Comparison of ENCODE assay signal across 15 mouse cellular contexts in the genomic region with DNA sequence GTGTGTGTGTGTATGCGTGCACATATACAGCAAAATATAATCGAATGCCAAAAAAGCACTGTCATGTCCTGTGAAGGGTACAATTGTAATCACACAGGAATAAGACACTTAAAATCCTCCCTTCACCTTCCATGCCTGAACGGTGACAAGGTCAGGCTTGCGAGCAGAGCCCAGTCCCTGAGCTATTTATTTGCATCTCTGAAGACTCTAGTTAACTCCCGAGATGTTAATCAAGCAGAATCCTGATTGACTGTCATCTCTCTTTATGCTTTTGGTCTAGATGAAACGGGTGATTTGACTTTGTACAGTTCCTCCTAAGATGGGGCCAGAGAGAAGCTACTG. TPM values are rescaled to one million over a fixed set of nuclear protein-coding genes. Genes with fewer than 3 reads are reported as not detected.
DNase-seq lines count a peak whose midpoint lies in the region; ATAC-seq and TF ChIP-seq lines count a peak whose summit lies in the region.
"Had no signal": no experiment of that assay in that cellular context is flagged by ENCODE, and none has a peak within 500 bp of the region (broad histone marks: within the 10 kb centered on the region; RNA-seq: fewer than 3 reads in every experiment).

No protein-coding gene starts in this region.

- no peak overlapping the region for H3K4me2 ChIP-seq in forebrain, embryonic 14.5 days (ENCODE audit: low read length)
- no peak overlapping the region for H3K4me2 ChIP-seq in forebrain, embryonic 16.5 days (ENCODE audit: low read length)
- 0 out of 2 replicates have a peak overlapping the region, but pooled peaks have one; percentile 43 for H3K4me2 ChIP-seq in midbrain, embryonic 13.5 days (replicated peaks)

- no peak overlapping the region for H3K27ac ChIP-seq in forebrain, embryonic 14.5 days (ENCODE audit: low read depth, low read length)
- no peak overlapping the region for H3K27ac ChIP-seq in forebrain, embryonic 16.5 days (ENCODE audit: low read length)
- H3K27ac ChIP-seq in layer of hippocampus, adult 2 months, result peak overlapping the region; percentile 73; the same call in 1 of the 2 replicates
- peak overlapping the region; percentile 70; the same call in 1 of the 2 replicates for H3K27ac ChIP-seq in midbrain, embryonic 13.5 days
- H3K27ac ChIP-seq: limb, embryonic 10.5 days had no signal

- H3K27me3 ChIP-seq in forebrain, embryonic 14.5 days (replicated peaks; ENCODE audit: control insufficient read depth, insufficient read depth, low read length), result no peaks in the 10 kb centered on the region
- no peaks in the 10 kb centered on the region for H3K27me3 ChIP-seq in forebrain, embryonic 16.5 days (replicated peaks; ENCODE audit: control insufficient read depth, insufficient read depth, low read length)
- H3K27me3 ChIP-seq in midbrain, embryonic 13.5 days, result no peaks in the 10 kb centered on the region

- no peak overlapping the region for H3K4me3 ChIP-seq in forebrain, embryonic 14.5 days (ENCODE audit: low read depth, low read length)
- no peak overlapping the region for H3K4me3 ChIP-seq in forebrain, embryonic 16.5 days (replicated peaks; ENCODE audit: low read length)
- peak overlapping the region; percentile 44 for H3K4me3 ChIP-seq in layer of hippocampus, adult 2 months
- H3K4me3 ChIP-seq in midbrain, embryonic 13.5 days (replicated peaks), result no peak overlapping the region
- H3K4me3 ChIP-seq: erythroblast, embryonic 14.5 days; limb, embryonic 10.5 days had no signal

- no peak for DNase-seq in forebrain, embryonic 14.5 days (ENCODE audit: low spot score)
- no peak for DNase-seq in layer of hippocampus, adult 2 months (ENCODE audit: low spot score in 2 of 2)
- no peak for DNase-seq in layer of hippocampus, postnatal 25 days (ENCODE audit: extremely low spot score in 1 of 2, low spot score in 1 of 2)
- no peak for DNase-seq in cerebellum, adult 8-10 months
- DNase-seq: right cerebral cortex, postnatal 25 days had no signal

- no peaks in the 10 kb centered on the region for H3K36me3 ChIP-seq in forebrain, embryonic 14.5 days (ENCODE audit: control insufficient read depth, insufficient read depth, low read length)
- H3K36me3 ChIP-seq in forebrain, embryonic 16.5 days (ENCODE audit: control insufficient read depth, insufficient read depth), result no peaks in the 10 kb centered on the region
- no peaks in the 10 kb centered on the region for H3K36me3 ChIP-seq in midbrain, embryonic 13.5 days
- H3K36me3 ChIP-seq: limb, embryonic 10.5 days had no signal

- H3K4me1 ChIP-seq in forebrain, embryonic 14.5 days (ENCODE audit: control insufficient read depth, insufficient read depth, low read length), result no peaks in the 10 kb centered on the region
- H3K4me1 ChIP-seq in forebrain, embryonic 16.5 days (replicated peaks; ENCODE audit: control insufficient read depth, insufficient read depth, low read length), result peaks cover 7% of the 10 kb centered on the region; the same call in 1 of the 2 replicates
- H3K4me1 ChIP-seq in midbrain, embryonic 13.5 days (replicated peaks), result peaks cover 20% of the 10 kb centered on the region

- 56% methylated on average over 6 of the region's 6 CpGs for WGBS in forebrain, embryonic 14.5 days
- WGBS in forebrain, embryonic 16.5 days, result 54% methylated on average over 6 of the region's 6 CpGs
- 41% methylated on average over 6 of the region's 6 CpGs for WGBS in midbrain, embryonic 13.5 days

- ATAC-seq in forebrain, embryonic 14.5 days, result peak; percentile 2; the same call in 1 of the 2 replicates
- ATAC-seq in forebrain, embryonic 16.5 days, result no peak
- peak; percentile 12 for ATAC-seq in activated CD4-positive, CD25-positive, alpha-beta regulatory T cell, adult 4 months
- ATAC-seq in midbrain, embryonic 13.5 days, result no peak
- no peak; the same call in 1 of the 2 replicates for ATAC-seq in granulocyte monocyte progenitor cell, adult 5-6 weeks (replicated peaks; ENCODE audit: poor library complexity, severe bottlenecking)

- no peak for TF ChIP-seq CTCF in layer of hippocampus, adult 2 months (conservative IDR thresholded peaks at IDR 0.05)

- no peaks in the 10 kb centered on the region for H3K9me3 ChIP-seq in forebrain, embryonic 14.5 days (replicated peaks; ENCODE audit: control insufficient read depth, low read length)
- no peaks in the 10 kb centered on the region for H3K9me3 ChIP-seq in forebrain, embryonic 16.5 days (ENCODE audit: control insufficient read depth, low read length)
- H3K9me3 ChIP-seq in midbrain, embryonic 13.5 days, result no peaks in the 10 kb centered on the region
- H3K9me3 ChIP-seq: limb, embryonic 10.5 days had no signal

- H3K9ac ChIP-seq in forebrain, embryonic 14.5 days (ENCODE audit: low read length), result no peak overlapping the region
- H3K9ac ChIP-seq in forebrain, embryonic 16.5 days (replicated peaks; ENCODE audit: low read depth, low read length), result no peak overlapping the region
- no peak overlapping the region for H3K9ac ChIP-seq in midbrain, embryonic 13.5 days (replicated peaks)

RNA-seq across cellular contexts. Expression of a gene that starts 43.7 kb away (rescaled TPM):
- 0.12 and 0.13 TPM in 2 replicates for polyA plus RNA-seq in forebrain, embryonic 14.5 days (2014; fragmentation: Nextera tagmentation; extraction: Ambion mirVana)
- not detected in 2 replicates for polyA plus RNA-seq in forebrain, embryonic 16.5 days (2015; fragmentation: Nextera tagmentation; extraction: Ambion mirVana)
- total RNA-seq in layer of hippocampus, adult 2 months (2021), result under 1 TPM in 1 of 2 experiments, not detected in 1; 0.29 TPM
- under 1 TPM; 0.26 to 0.54 TPM for total RNA-seq in layer of hippocampus, postnatal 25 days (2021)
- polyA plus RNA-seq in activated CD4-positive, CD25-positive, alpha-beta regulatory T cell, adult 4 months (2017; shearing (Covaris generic)), result not detected
- polyA plus RNA-seq in midbrain, embryonic 13.5 days (2015; fragmentation: Nextera tagmentation; extraction: Ambion mirVana), result not detected in 2 replicates
- not detected in 2 replicates for total RNA-seq in granulocyte monocyte progenitor cell, adult 5-6 weeks (2014; fragmentation: Nextera tagmentation)
- not detected in 2 replicates for total RNA-seq in granulocyte monocyte progenitor cell, adult 5-6 weeks (2017)
- total RNA-seq: gastrocnemius, postnatal 25 days; layer of hippocampus, adult 18-20 months had no signal
- polyA plus RNA-seq: erythroblast, embryonic 14.5 days; inflammation-experienced regulatory T-cells, adult 6 months; limb, embryonic 10.5 days; neural tube, embryonic 11.5 days had no signal

RNA-seq across cellular contexts. Expression of a gene that starts 46.2 kb away (rescaled TPM):
- not detected in 2 replicates for polyA plus RNA-seq in forebrain, embryonic 14.5 days (2014; fragmentation: Nextera tagmentation; extraction: Ambion mirVana)
- not detected in 2 replicates for polyA plus RNA-seq in forebrain, embryonic 16.5 days (2015; fragmentation: Nextera tagmentation; extraction: Ambion mirVana)
- total RNA-seq in layer of hippocampus, adult 2 months (2021), result not detected
- not detected for total RNA-seq in layer of hippocampus, postnatal 25 days (2021)
- 100 to 1,000 TPM; 390 to 542 TPM for polyA plus RNA-seq in activated CD4-positive, CD25-positive, alpha-beta regulatory T cell, adult 4 months (2017; shearing (Covaris generic))
- polyA plus RNA-seq in midbrain, embryonic 13.5 days (2015; fragmentation: Nextera tagmentation; extraction: Ambion mirVana), result not detected in 2 replicates
- not detected in 2 replicates for total RNA-seq in granulocyte monocyte progenitor cell, adult 5-6 weeks (2014; fragmentation: Nextera tagmentation)
- not detected in 2 replicates for total RNA-seq in granulocyte monocyte progenitor cell, adult 5-6 weeks (2017)
- total RNA-seq: gastrocnemius, postnatal 25 days; layer of hippocampus, adult 18-20 months had no signal
- polyA plus RNA-seq: erythroblast, embryonic 14.5 days; limb, embryonic 10.5 days; neural tube, embryonic 11.5 days had no signal

Comparison
In these comparisons a context has a peak if more than half of its experiments do, and no peak if none do; other contexts are left out.
1. ATAC-seq: peak in forebrain, embryonic 14.5 days (single experiment) and activated CD4-positive, CD25-positive, alpha-beta regulatory T cell, adult 4 months (single experiment); none in forebrain, embryonic 16.5 days (single experiment), midbrain, embryonic 13.5 days (single experiment) and granulocyte monocyte progenitor cell, adult 5-6 weeks (single experiment).
2. H3K27ac ChIP-seq: peak in layer of hippocampus, adult 2 months (single experiment) and midbrain, embryonic 13.5 days (single experiment); none in forebrain, embryonic 14.5 days (single experiment) and forebrain, embryonic 16.5 days (single experiment).
3. RNA of a gene that starts 46.2 kb away (polyA plus RNA-seq): 390 to 542 TPM in activated CD4-positive, CD25-positive, alpha-beta regulatory T cell, adult 4 months; not detected in forebrain, embryonic 16.5 days, not detected in midbrain, embryonic 13.5 days and not detected in forebrain, embryonic 14.5 days; every median in the first group is over 100 times any median in the second.